ENCODE assay signal across 10 mouse cellular contexts in genomic region chr17:5748501-5748894, GRCm38 (mm10).
DNase-seq lines count a peak whose midpoint lies in the region; ATAC-seq and TF ChIP-seq lines count a peak whose summit lies in the region.
"Had no signal": no experiment of that assay in that cellular context is flagged by ENCODE, and none has a peak within 500 bp of the region (broad histone marks: within the 10 kb centered on the region; RNA-seq: fewer than 3 reads in every experiment).

No protein-coding gene starts in this region.

- no peaks in the 10 kb centered on the region for H3K27me3 ChIP-seq in heart, postnatal 0 days (ENCODE audit: control insufficient read depth, insufficient read depth, low read length)
- H3K27me3 ChIP-seq: hindbrain, embryonic 15.5 days had no signal

- no peak overlapping the region for H3K27ac ChIP-seq in heart, postnatal 0 days (ENCODE audit: low read depth)
- H3K27ac ChIP-seq: hindbrain, embryonic 15.5 days had no signal

- H3K4me1 ChIP-seq in heart, postnatal 0 days (ENCODE audit: control insufficient read depth, insufficient read depth), result peaks cover 4% of the 10 kb centered on the region; the same call in 1 of the 2 replicates

- no peak overlapping the region for H3K4me3 ChIP-seq in heart, postnatal 0 days (ENCODE audit: low read depth, low read length)
- H3K4me3 ChIP-seq: hindbrain, embryonic 15.5 days; myocyte had no signal

- WGBS in heart, postnatal 0 days, result 6% methylated on average over 4 of the region's 4 CpGs

- peak; percentile 58 for TF ChIP-seq CTCF in heart, postnatal 0 days (IDR thresholded peaks at IDR 0.05; ENCODE audit: low read depth)

- TF ChIP-seq EP300 in heart, postnatal 0 days (IDR thresholded peaks at IDR 0.05; ENCODE audit: low read depth), result no peak

- no peak for ATAC-seq in heart, postnatal 0 days (ENCODE audit: insufficient read depth, low read depth)
- peak; percentile 23; the same call in 1 of the 2 replicates for ATAC-seq in common myeloid progenitor, adult 5-6 weeks (replicated peaks; ENCODE audit: low read depth, poor library complexity, severe bottlenecking)
- no peak for ATAC-seq in erythroid progenitor cell, adult 5-6 weeks (replicated peaks; ENCODE audit: low FRiP score, poor library complexity, severe bottlenecking)

- peak; percentile 30 for DNase-seq in heart, postnatal 0 days (ENCODE audit: low spot score)
- no peak for DNase-seq in heart, postnatal 25 days (ENCODE audit: low spot score)
- DNase-seq in thymus, postnatal 14 days, result peak; percentile 37
- no peak for DNase-seq in thymus, adult 18-20 months
- peak; percentile 77 for DNase-seq in retina, embryonic 14.5 days (ENCODE audit: low spot score)
- DNase-seq in frontal cortex, postnatal 36 days (ENCODE audit: low spot score in 2 of 2), result no peak

- no peak overlapping the region for H3K4me2 ChIP-seq in heart, postnatal 0 days (ENCODE audit: low read depth, low read length)
- H3K4me2 ChIP-seq: hindbrain, embryonic 15.5 days had no signal

- intact Hi-C loops in heart, postnatal 25 days (cut with DNase I), result loop anchor here (1.0 kb wide), 1 partner anchor 308 kb away; the partner anchor contains the start of gene Tmem242

- no peaks in the 10 kb centered on the region for H3K36me3 ChIP-seq in heart, postnatal 0 days (replicated peaks; ENCODE audit: control insufficient read depth, insufficient read depth, low read length)
- H3K36me3 ChIP-seq: hindbrain, embryonic 15.5 days had no signal

- no peak overlapping the region for H3K9ac ChIP-seq in heart, postnatal 0 days (replicated peaks; ENCODE audit: low read depth, low read length)
- H3K9ac ChIP-seq: hindbrain, embryonic 15.5 days had no signal

- H3K9me3 ChIP-seq in heart, postnatal 0 days (replicated peaks; ENCODE audit: control insufficient read depth, low read length), result no peaks in the 10 kb centered on the region
- H3K9me3 ChIP-seq: hindbrain, embryonic 15.5 days had no signal

Comparison
In these comparisons a context has a peak if more than half of its experiments do, and no peak if none do; other contexts are left out.
1. DNase-seq: peak in heart, postnatal 0 days (single experiment), thymus, postnatal 14 days (single experiment) and retina, embryonic 14.5 days (single experiment); none in heart, postnatal 25 days (single experiment), thymus, adult 18-20 months (0 of 2) and frontal cortex, postnatal 36 days (0 of 2).